Mouse (Mus musculus) midbrain, embryonic 14.5 days (tissue): Measurements from ENCODE around the gene Chmp3. TPM values are rescaled to one million over a fixed set of nuclear protein-coding genes. Genes with fewer than 3 reads are reported as not detected.

Experiments
- polyA plus RNA-seq: library from polyadenylated mRNA; unstranded; fragments of >200 nt; fragmentation: Nextera tagmentation; extraction: Ambion mirVana; gene quantifications from 2 replicates; pipeline ENCODE4 v1.2.1, GENCODE M21; 2014

Chmp3 gene
- polyA plus RNA-seq, 1 experiment from 2014 or later: 57.8 TPM

Other genes with a start within 250 kb of the Chmp3 start
- 0.18 and 0.23 TPM in 2 replicates for gene Smyd1, start 221.6 kb upstream of the Chmp3 start, polyA plus RNA-seq
- gene Cd8b1, start 221.0 kb upstream of the Chmp3 start, polyA plus RNA-seq: not detected in 2 replicates
- not detected in 2 replicates for gene Cd8a, start 170.4 kb upstream of the Chmp3 start, polyA plus RNA-seq
- gene Rmnd5a, start 103.2 kb upstream of the Chmp3 start, polyA plus RNA-seq: 5.5 and 6.7 TPM in 2 replicates
- gene Rnf103, start 49.9 kb upstream of the Chmp3 start, polyA plus RNA-seq: 24.5 and 34.5 TPM in 2 replicates
- gene Kdm3a, start 89.2 kb downstream of the Chmp3 start, polyA plus RNA-seq: 30.7 and 43.7 TPM in 2 replicates
- gene Reep1, start 163.8 kb downstream of the Chmp3 start, polyA plus RNA-seq: 228 and 298 TPM in 2 replicates